Mouse (Mus musculus): ENCODE measurements around the gene Fam110a.
A peak's percentile ranks its signal among the peaks of the same experiment; 100 is the strongest.

Fam110a gene

DNA sequence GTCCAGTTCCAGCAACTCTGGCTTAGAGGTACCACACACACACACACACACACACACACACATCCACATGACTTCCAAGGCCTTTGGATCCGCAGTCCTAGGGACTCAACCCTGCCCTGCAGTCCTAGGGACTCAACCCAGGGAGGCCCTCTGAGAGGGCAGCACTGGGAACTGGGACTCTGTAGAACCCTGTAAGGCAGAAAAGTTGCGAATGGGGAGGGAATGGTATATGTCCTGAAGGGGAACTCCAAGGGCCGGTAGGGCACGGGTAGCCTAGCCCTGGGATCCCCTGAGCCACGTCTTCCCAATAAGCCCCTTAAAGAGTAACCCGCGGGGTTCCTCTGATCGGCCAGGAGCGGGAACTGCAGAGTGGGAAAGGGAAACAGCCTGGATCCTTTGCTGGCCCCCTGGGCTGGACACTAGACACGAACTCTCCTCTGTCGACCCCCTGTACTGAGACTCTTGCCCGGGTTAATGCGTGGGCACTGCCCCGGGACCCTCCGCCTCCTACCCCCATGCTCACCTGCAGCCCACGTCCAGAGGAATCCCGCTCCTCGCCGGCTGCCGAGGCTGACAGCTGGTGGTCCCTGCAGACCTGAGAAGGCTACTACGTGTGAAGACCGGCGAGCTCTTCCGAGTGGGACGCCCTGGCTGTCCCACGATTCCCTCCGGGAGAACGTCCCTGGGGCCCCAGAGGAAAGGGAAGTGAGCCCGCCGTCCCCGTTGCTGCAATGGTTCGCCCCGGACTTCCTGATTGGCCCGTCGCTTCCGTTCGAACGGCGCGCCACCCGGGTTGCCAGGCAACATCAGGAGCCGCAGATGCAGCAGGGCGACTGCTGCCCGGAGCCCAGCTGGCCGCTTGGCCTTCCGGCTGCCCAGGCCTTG, at the start of gene Fam110a:
Gene Fam110a (minus strand): TSS at position 750 of the 885 bp plus-strand sequence.
- DNase-seq (ENCODE audit: low spot score in 2 of 2): peak; percentile 89 to 92

DNA sequence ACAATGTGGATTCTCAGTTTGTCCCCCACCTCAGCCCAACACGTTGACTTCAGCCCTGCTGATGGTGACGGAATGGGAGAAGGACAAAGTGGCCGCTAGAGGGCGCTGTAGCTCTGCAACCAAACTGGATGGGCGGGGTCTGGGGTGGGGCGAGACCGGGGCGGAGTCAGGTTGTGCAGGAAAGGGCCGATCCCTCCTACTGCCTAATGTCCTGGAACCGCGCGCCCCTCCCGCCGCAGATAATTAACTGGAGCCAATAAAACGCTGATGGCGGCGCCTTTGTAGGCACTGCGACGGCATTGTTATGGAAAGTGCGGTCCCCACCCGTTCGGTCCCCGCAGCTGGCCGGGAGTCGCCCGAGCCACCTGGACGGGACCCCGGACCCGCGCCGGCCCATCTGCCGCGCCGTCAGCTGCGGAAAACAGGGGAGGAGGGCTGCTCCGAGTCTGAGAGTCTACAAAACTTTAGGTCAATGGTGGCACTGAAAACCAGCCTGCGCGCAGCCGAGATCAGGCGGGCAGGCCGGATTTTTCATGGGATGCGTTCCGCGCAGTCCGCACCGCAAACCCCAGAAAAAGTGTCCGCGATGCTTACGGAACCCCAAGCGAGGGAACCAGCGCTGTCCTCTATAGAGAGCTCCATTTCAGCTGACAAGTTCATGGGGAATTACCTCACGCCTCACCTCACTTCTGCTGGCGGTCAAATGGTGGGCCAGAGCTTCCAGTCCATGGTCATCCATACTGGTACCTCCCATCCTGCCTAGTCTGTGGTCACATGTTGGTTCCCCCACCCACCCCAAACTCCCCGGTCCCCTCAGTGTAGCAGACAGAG, 49.4 kb upstream of the Fam110a start:
- DNase-seq (ENCODE audit: low spot score in 2 of 2): peak; percentile 74 to 77

DNA sequence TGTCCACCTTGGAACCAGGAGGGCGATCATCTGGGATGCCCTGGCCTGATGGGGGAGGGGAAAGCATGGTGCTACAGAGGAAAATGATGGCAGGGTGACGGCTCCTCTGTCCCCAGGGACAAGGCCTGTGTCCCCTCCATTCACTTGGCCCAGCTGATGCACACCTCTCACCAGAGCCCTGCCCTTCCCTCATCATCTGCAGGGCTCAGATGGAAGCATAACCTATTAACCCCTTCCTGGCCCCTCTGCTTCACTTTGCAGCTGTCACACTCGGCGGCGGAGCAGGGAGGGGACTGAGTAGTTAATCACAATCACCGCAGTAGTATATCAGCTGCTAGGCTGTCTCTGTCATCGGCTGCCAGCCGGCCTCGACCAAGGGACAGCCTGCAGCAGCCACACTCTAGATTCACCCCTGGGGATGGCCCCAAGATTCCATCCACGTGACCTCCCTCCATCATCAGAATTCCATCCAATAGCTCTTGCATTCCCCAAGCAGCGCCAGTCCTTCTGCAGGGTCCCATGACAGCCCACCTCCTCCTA, 44.9 kb upstream of the Fam110a start:
- DNase-seq (ENCODE audit: low spot score in 2 of 2): no peak

DNA sequence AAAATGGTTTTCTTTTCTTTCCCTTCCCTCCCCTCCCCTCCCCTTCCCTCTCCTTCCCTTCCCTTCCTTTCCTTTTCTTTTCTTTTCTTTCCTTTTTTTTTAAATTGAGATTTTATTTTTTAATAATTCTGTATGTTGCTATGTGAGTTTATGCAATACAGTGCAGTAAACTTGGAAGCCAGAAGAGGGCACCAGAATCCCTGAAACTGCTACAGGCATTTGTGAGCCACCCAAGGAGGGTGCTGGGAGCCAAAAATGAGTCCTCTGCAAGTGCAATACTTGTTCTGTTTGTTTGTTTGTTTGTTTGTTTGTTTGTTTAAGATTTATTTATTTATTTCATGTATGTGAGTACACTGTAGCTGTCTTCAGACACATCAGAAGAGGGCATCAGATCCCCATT, 42.0 kb upstream of the Fam110a start:
- no peak for DNase-seq (ENCODE audit: low spot score in 2 of 2)

DNA sequence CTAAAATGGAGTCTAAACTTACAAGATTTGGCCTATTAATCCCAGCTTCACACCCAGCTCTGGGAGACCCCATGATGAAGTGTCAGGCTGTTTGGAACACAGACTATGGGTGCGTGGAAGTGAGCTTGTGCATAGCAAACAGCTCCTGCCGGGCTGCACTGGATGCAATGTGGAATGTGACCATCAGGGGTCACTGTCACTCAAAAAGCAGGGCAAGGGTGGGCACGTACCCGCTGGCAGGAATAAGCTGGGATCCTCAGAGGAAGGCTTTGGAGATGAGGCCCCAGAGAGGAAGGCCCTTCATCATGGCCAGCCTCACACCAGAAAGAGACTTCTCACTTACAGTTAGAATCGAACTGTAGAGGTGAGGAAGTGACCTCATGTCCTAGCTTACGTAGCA, 40.2 kb upstream of the Fam110a start:
- DNase-seq (ENCODE audit: low spot score in 2 of 2): no peak

DNA sequence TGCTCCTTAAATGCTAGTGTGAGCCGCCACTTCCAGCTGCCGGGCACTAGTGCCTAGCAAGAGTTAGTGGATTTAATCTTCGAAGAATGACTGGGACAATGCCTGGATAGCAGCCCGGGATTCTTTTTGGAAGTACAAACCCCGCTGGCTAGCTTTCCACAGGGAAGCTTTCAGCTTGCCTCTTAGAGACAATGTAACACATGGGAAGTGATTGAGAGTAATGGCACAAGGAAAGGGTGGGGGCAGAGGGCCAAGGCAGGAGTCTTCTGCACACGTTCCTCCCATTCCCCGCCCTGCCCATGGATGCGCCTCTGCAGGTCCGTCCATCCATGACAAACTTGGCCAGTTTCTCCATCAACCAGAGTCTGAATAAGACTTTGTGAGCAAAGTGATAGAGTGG, 36.6 kb upstream of the Fam110a start:
- DNase-seq (ENCODE audit: low spot score in 2 of 2): no peak

DNA sequence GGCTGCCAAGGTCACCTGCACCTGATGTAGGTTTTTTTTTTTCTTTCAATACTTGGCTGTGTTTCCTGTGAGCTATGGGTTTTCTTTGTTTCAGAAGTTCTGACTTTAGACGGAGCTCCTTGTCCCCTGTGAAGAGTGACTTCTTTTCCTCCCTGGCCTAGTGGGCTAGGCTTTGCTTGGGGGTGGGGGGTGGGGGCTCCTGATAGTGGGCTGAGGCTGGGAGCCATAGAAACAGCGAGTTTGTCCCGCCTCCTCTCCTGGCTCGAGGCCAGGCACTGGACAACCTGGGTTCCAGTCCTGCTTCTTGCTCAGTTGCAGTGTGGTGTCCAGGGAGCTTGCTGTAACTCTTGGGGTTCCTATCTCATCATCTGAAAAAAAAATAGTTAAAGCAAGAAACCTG, 36.0 kb upstream of the Fam110a start:
- DNase-seq (ENCODE audit: low spot score in 2 of 2): no peak

DNA sequence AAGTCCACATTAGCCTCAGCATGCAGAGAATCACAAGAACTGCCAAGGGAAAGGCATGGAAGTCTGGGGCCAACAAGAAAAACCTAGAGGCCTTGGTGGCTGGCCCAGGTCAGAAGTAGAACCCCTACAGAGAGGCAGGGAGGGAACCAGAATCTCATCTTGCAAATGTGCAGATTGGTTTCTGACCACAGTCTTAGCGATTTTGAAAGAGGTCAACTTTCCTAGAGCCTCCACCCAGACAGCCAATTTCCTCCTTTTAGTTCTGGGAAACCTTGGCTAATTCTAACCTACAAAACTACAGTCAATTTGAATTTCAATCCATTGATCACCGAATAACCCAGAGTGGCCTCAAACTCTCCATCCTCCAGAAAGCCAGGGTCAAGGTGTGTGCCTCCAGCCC, 32.7 kb upstream of the Fam110a start:
- no peak for DNase-seq (ENCODE audit: low spot score in 2 of 2)

DNA sequence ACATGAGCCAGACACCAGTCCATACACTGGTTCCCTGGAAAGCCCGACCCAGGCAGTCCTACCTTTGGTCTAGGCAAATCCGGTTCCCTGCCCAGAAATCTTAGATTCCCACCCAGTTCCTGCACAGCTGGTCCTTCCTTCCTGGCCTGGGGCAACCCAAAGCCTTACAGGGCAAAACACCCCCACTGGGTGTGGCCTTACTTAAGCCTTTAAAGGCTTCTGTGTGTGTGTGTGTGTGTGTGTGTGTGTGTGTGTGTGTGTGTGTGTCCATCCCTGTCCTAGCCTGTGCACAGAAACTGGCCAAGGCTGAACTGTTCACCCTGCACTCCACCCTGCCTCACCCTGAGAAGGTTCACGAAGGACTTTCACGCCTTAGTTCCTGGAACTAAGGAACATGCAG, 32.2 kb upstream of the Fam110a start:
- DNase-seq (ENCODE audit: low spot score in 2 of 2): no peak

DNA sequence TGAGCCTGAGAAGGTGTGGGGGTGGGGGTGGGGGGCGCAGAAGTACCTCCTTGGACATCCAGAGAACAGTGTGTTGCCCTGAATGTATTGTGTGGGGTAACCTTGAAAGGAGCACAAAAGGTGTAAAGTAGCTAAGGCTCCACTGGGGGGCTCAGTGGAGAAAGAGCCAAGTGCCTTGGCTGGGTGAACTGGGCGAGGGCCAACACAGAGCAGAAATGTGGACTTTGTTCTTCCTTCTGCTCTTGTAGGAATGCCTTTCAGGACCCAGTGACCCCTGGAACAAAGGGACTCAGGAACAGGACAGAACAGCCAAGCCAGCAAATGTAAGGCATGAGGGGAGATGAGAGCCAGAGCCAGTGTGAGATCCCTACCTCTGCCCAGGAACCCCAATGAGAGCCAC, 31.7 kb upstream of the Fam110a start:
- DNase-seq (ENCODE audit: low spot score in 2 of 2): no peak

DNA sequence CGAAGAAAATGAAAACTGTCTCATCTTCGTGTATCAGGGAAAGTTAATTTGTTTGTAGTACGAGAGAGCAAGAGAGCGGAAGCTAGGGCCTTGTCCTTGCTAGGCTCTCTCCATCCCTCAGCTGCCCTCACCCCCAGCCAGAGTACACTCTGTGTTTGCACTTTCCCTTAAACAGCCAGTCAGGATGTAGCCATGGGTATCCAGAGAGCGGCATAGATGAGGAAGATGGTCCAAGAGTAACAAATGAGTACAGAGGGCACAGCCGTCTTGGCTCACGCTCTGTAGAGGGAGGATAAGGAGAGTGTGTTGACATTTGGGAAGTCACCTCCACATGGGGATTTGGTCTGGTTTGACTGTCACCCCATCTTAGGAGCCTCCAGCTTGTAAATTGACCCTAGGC, 30.6 kb upstream of the Fam110a start:
- no peak for DNase-seq (ENCODE audit: low spot score in 2 of 2)

DNA sequence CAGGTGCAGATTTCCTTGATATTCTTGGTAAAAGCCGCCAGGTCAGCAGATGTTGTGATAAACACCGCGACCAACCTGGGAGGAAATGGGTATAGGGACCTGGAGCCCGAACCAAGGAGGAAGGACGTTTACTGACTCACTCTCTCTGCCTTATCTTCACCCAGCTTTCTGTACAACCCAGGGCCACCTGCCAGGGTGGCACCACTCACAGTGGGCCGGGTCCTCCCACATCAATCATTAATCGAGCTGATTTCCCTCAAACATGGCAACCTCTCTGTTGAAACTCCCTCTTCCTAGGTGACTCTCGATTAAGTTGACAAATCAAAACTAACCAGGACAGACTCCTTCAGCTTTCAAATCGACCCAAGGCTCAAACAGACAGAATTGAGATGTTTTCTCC, 30.2 kb upstream of the Fam110a start:
- no peak for DNase-seq (ENCODE audit: low spot score in 2 of 2)

DNA sequence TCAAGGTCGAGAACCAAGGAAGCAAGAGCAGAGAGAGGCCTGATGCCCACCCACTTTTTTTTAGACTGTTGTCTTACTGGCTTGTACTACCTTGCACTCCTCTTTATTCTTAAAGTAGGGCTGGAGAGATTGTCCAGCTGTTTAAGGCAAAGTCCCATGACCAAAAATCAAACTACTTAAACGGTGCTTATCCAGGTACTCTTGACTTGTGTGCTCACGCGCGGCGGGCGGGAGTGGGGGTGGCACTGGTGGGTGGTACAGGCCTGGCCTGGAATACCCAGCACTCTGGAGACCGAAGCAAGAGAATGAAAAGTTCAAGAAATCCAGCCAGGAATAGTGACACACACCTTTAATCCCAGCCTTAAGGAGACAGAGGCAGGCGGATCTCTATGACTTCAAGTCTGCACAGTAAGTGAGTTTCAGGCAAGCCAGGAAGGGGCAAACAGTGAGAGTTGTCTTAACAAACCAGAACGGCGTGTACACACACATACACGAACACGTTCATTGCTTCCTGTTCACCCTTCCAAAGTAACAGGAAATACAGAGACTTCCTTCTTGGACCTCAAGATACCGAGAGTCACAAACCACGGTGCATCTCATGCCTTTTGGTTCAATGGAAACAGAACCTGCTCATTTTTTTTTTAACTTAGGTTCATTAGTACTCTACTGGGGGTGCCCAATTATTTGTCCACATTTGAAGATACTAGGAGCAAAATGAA, 29.2 kb upstream of the Fam110a start:
- DNase-seq (ENCODE audit: low spot score in 2 of 2): no peak

DNA sequence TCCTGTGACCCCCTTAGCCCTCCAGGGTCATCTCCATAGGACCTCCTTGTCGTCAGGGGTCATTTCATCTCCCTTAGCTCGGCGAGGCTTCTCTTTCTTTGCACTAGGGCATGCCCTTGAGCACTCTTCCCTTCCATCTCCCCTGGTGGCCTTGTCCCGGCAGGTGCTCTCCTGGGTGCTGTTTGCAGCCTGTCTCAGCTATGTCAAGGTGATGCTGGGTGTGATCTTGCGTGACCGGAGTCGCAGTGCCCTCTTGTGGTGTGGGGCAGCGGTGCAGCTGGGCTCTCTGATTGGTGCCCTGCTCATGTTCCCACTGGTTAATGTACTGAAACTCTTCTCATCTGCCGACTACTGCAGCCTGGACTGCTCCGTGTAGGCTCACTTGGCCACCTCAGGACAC, 27.8 kb upstream of the Fam110a start:
- peak in 1 of 2 experiments; percentile 30 for DNase-seq (ENCODE audit: low spot score in 2 of 2)

DNA sequence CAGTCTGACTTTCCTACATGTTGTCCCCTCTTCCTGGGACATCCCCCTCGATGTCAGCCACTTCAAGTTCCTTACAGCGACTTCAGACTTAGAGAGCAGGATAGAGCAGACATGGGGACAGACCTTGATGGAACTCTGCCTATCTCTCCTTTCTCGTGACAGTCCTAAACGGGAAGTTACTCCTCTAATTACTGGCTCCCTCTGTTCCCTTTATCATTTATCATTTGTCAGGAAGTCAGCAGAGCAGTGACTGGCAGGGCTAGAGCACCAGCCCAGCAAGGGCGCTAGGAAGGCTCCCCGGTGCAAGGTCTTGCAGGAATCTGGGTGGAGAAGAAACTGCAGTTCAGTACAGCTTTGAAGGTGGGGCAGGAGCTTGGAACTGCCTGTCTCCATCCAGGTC, 22.5 kb upstream of the Fam110a start:
- DNase-seq (ENCODE audit: low spot score in 2 of 2): no peak

DNA sequence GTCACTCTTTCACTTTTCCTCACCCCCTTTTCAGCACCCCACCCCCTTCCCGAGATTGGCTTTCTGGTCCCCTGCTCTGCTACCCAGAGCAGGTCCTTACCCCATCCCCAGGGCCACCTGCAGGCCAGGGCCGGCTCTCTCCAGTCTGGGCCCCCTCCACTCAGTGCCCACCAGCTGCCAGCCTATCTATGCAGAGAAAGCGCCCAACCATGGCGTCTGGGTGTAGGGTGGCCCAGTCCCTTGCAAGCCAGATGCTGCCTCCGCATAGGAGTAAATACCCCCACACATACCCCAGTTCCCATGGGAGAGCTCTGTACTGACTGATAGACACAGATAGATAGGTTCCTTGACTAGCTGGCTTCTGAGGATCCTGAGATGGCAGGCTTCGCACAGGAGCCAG, 20.7 kb upstream of the Fam110a start:
- DNase-seq (ENCODE audit: low spot score in 2 of 2): no peak

DNA sequence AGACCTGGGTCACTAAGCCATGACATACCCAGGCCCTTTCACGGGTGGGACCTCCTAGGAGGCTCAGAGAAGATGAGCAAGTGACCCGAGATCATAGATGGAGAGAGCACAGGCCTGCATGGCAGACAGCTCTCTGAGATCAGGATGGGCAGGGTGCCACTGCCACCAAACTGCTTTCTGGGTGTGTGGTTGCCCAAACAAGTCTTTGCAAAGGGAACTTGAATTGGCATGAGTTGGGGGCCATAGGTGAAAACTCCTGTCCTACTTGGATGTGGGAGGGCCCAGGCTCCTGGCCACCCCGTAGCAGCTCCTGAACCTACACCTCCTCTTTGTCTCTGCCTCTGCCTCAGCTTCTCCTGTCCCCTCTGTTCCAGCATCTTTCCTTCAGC, 20.3 kb upstream of the Fam110a start:
- DNase-seq (ENCODE audit: low spot score in 2 of 2): no peak

DNA sequence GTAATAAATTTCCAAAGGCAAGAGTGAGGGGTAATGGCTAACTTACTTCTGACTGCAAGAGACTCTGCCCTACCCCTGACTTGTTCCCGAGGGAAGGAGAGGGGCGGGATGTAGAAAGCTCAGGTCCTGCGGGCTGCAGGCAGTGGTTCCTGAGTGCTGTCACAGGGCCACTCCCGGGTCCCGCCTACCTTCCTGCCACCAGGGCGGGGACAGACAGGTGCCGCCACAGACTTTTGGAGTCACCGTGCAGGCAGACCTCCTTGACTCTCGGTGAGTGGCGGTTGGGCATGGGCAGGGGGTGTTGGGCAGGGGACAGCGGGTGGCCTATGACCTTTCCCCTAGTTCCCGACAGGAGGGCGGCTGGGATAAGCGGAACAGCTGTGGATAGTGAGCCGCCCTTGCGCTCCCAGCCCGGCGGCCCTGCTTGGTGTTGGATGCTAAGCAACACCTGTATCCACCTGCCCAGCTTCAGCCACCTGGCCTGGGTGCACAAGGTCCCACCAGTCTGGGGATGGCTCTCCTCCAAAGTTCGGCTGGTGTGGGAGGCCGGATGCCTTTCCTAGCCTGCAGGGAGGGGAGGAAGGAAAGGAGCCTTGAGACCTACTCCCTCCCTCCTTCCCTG, 19.8 kb upstream of the Fam110a start:
- no peak for DNase-seq (ENCODE audit: low spot score in 2 of 2)

DNA sequence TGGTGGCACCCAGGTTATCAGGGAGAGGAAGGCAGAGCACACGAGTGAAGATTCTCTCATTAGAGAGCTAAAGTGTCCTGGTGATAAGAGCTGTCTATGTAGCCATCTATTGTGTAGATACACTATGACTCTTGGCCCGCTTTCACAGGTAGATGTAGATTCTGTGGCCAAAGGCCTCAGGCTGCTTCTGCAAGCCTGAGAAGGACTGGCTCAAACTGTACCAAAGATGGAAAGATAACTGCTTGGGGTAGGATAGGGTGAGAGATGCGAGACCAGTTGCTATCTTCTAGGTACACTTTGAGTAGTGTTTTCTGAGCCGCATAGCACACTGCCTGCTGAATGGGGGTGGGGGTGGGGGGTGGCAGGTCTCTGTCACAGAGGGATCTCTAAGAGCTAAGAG, 18.9 kb upstream of the Fam110a start:
- no peak for DNase-seq (ENCODE audit: low spot score in 2 of 2)

DNA sequence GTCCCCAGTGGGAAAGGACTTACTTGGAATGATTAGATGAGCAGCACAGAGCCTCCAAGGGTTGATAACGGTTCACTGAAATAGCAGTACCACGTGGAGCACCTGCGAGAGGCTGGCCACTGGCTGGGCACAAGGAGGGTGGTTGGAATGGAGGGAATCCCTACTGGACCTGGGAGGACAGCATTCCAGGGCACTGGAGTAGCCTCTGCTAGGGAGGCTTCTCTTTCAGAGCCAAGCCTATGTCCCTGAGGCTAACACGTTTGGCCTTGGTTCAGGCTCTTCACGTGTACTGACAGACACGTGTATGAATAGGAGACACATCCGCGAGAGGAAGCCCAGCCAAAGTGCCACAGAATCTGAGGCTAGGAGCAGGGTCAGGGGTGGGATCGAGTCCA, 18.5 kb upstream of the Fam110a start:
- no peak for DNase-seq (ENCODE audit: low spot score in 2 of 2)

DNA sequence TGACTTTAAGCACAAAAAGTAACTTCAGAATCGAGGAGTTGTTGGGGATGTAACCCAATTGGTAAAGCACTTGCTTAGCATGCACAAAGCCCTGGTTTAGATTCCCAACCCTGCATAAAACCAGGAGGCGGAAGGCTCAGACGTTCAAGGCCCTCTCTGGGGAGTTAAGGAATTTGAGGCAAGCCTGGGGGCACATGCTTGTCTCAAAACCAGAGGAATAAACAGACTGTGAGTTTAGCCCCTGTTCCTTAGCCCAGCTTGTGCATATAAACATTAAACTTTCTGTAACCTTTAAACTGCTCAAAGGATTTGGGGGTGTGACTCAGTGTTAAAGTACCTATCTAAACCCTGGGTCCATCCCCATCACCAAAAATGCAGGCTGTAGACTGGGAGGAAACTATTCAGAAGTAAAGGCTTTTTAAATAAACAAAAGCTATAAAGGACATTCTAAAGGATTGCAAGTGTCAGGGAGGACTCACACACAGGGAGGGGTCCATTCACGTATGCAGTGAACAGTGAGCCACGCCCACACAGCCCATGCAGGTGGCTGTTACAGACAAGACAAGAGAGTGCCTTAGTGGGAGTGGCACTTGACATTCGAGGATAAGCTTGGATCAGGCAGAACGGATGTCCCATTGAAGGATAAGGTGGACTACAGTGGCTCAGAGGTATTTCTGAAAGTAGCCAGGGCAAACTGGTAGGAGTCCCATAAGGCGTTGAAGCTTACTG, 17.9 kb upstream of the Fam110a start:
- no peak for DNase-seq (ENCODE audit: low spot score in 2 of 2)
